Mouse (Mus musculus): Measurements from ENCODE around the gene Rhbdf1.
"Not testable (repeated sequence)": the region's sequence is repeated elsewhere in the genome, so short reads cannot be mapped to it uniquely, and the experiment has no call there.

The Rhbdf1 gene

DNA sequence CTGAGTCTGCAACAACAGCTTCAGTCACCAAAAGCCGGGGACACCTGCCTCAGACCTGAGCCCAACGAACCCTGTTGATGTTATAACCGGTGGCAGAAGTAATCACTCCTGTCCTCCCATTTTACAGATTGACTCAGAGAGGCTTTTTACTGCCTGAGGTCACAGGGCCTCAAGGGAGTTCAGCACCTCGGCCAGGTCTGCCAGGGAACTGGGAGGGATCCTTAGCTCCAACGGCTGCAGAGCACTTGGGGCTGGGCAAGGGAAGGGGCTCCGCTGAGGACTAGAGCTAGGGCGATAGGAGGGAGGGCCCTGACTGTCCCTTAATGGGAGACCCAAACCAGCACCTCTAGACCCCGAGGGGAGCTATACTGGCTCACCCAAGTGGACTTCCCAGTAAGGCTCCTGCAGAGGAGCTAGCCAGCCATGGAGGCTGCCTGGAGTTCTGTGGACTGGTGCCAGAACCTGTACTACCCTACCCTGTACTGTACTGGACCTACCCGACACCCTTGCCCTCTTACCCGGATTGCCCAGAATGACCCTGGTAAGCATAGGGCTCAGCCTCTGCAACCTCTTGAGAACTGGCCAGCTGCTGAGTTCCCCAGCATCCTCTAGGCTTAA, 1.4 kb downstream of the Rhbdf1 start:
- no peak for DNase-seq (ENCODE audit: low spot score)

DNA sequence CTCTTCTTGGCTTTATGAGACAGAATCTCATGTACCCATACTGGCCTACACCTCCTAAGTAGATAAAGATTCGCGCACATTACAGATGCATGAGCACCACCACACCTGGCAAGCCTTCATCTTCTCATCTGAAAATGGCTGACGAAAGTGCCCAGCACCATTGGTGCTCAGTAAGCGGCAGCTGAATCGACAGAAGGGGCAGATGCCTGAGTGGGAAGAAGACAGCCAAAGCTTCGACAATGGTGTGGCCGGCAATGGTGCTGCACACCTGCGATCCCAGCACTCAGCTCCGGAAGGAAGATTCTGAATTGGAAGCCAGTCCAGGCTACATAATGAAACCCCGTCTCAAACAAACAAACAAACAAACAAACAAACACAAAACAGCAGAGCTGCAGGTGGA, 2.8 kb downstream of the Rhbdf1 start:
- no peak for DNase-seq (ENCODE audit: low spot score)

DNA sequence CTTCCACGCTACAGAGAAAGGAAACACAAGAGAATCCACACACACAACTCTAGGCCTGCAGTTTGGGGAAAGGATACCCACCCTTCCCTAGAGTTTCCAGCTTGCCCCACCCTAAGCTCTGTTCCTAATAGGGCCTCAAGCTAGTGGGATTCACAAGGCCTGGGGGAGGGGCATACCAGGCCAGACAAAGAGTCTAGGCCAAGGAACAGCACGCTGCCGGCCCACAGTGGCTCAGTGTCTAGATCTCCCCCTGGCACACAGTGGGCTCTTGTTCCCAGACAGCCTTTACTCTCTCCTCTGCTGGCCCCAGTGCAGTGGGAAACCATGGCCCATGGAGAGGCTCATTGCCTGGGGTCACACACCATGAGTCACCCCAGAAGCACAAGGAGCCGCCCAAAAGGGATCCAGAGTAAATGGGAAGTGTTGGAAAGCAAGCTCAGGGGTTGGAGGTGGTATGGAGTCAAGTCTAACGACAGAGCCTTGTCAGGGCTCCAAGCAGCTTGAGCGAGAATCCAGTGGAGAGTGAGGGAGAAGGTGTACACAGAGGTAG, 3.5 kb downstream of the Rhbdf1 start:
- no peak for DNase-seq (ENCODE audit: low spot score)

DNA sequence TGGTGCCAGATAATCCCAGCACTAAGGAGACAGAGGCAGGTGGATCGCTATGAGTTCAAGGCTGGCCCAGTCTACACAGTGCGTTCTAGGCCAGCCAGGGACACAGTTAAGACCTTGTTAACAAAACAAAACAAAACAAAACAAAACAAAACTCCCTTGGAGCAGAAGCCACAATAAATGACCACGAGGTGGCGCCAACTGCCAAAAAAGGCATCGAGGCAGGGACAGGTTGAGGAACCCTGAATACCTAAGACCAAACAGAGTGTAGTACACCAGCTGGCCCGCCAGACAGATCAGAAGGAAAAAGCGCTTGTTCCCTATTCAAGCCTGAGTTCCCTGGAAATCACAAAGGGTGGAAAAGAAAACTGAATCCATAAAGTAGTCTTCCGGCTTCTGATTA, 5.2 kb downstream of the Rhbdf1 start:
- peak; percentile 61 for DNase-seq (ENCODE audit: low spot score)

DNA sequence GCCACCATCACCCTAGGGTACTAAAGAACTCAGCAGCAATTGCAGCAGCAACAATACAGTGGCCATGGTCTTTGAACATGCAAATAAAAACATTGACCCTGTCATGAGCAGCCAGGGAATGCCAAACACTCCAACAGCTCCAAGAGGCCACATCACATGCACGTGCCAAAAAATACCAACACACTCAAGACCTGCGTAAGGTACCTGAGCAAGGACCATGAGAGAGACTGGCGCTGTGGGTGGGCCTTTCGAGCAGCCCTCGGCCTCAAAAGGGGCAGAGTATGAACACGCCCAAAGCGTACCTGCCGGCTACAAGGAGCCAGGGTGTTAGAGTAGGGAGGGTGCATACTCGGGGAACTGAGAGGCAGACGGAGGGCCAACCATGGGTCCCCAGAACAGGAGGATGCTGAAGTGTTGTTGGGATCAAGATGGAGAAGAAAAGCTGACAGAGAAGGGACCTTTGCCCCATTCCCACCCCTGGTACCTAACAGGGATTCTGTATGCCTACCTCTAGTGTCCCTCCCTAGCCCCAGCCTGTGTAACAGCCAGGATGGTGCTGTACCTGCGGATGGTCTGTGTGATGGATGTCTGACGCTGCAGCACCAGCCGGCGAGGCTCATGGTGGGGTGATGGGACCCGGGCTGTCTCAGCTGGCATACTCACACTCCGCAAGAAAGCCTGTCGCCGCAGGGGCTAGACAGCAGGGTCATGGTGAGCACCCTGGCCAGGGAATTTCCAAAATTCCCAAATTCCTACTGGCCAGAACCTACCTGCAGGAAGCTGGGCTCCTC, 6.5 kb downstream of the Rhbdf1 start:
- no peak for DNase-seq (ENCODE audit: low spot score)

DNA sequence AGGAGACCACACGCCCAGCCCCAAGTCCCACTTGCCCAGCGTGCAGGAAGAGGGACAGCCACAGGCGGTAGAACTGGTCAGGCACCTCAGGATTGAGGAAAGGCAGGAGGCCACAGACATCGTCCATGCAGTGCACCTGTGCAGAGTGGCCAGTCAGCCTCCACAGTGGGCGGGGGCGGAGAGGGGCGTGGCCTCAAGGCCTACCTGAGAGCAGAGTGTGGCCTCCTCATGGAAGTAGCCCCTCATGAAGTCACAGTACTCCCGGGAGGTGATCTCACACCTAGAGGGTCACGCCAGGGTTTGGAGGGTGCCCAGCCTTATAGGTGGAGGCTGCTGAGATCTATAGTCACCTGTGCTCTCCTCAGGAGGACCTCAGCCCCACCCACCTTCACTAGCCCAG, 11.5 kb downstream of the Rhbdf1 start:
- no peak for DNase-seq (ENCODE audit: low spot score)

DNA sequence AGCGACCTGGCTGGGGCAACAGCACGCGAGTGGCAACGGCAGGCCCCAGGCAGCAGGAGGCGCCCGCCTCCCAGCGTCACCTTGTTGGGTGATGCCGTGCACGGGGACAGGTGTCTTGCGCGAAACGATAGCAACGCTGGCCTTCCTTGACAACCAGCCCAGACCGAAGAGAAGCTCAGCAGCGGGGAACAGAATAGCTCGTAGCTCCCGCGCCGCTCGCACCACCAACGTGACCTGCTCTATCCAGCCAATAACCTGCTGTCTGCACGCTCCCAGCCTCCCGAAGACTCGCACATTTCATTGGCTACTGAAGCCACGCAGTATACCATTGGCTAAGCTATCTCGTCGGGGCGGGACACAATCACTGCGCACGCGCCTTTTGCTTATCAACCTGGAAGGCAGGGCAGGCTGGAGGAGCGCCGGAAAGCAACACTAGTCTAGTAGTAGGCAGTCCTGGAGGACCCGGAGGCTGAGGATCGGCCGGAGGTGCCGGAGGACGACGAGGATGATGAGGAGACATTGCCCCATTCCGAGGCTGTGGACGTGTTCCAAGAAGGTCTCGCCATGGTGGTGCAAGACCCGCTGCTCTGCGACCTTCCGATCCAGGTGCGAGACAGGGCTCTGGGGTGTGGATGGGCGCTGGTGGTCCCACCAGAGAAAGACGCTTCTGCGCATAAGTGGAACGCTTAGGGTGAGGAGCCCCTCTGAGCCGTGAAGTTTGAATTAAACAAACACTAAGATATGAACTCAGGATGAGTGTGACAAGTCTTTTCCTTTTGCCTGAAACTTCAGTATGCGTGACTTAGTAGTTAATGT, 16.8 kb downstream of the Rhbdf1 start, which contains the start of gene Snrnp25:
Gene Snrnp25 (plus strand): TSS at position 358 of the 816 bp plus-strand sequence.
- peak; percentile 92 for DNase-seq (ENCODE audit: low spot score)

DNA sequence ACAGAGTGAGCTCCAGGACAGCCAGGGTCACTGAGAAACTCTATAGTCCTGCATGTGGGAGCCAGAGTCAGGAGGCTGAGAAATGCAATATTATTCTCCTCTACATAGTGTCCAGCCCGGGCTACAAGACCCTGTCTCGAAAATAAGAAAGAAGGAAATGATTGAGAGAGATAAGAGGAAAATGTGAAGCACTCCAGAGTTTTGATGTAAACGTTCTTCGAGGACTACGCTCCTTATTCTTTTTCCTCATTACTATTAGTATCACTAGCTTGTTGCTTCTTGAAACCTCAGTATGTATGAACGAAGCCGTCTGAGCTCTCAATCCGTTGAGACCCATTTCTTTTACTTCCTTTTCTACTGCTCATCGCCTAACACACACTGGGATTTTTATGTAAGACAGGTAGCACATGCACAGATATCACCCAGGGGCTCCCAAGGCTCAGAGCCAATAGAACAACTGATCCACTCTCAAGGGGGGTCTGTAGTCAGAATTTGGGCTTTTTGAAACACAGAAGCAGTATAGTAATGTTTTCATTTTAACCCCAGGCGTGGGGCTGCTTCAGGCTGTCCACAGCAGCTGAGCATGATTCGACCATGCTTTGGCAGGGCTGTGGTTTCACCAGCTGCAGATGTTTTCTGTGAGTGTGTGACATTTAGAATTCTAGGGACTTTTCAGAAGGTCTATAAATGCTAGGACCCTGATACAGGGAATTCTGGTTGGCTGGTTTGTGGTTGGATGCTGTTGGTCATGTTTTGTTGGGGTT, 20.0 kb downstream of the Rhbdf1 start:
- DNase-seq (ENCODE audit: low spot score), result no peak

DNA sequence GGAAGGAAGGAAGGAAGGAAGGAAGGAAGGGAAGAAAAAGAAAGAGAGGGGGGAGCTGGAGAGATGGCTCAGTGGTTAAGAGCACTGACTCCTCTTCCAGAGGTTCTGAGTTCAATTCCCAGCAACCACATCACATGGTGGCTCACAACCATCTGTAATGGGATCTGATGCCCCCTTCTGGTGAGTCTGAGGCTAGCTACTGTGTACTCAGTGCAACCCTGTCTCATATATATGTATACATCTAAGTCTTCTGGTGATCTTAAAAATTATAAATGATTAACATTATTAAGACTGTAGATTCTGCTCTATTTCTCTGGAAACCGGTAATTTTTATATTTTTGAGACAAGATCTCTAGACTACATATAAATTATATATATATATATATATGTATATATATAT, 21.1 kb downstream of the Rhbdf1 start:
- not testable (repeated sequence) for DNase-seq (ENCODE audit: low spot score)

DNA sequence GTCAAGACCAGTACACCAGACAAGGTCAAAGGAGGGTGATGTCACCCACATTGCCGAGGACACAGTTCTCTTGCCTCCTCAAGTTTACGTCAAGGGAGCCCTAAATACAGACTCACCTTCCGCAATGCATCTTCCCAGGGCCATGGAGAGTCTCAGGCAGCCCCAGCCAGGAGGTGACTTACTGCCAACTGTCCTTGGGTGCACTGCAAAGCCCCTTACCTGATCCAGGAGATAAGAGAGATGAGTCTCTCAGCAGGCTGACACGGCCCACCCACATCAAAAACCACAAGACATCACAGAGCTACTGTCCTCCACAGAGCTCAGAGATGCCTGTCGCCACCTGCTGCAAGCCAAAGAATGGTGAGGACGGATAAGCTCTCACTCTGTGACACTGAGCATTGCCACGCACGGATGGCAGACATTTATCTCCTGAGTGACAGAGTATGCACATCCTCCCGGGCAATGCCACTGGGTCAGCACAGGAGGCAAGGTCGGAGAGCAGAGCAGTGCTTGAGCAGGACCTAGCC, 22.0 kb downstream of the Rhbdf1 start, which contains the start of gene Il9r:
Gene Il9r (minus strand): TSS at position 205 of the 527 bp plus-strand sequence.
- no peak for DNase-seq (ENCODE audit: low spot score)

DNA sequence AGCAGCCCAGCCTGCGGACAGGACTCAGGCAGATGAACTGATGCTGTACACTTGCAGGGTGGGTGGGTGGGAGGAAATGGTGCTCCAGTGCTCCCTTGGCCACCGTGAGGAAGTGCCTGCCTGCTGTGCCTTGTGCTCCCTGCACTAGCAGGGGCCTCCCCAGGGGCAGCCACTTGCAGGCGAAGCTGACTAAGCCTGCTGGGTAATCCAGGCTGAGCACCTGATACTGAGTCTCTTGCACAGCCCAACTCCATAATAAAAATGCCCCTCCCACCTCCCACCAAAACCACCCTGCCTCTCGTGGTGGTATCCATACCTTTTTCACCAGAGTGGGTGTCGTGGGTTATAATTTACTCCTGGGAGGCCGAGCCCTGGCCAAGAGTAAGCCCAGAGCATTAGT, 22.9 kb downstream of the Rhbdf1 start:
- DNase-seq (ENCODE audit: low spot score), result no peak

DNA sequence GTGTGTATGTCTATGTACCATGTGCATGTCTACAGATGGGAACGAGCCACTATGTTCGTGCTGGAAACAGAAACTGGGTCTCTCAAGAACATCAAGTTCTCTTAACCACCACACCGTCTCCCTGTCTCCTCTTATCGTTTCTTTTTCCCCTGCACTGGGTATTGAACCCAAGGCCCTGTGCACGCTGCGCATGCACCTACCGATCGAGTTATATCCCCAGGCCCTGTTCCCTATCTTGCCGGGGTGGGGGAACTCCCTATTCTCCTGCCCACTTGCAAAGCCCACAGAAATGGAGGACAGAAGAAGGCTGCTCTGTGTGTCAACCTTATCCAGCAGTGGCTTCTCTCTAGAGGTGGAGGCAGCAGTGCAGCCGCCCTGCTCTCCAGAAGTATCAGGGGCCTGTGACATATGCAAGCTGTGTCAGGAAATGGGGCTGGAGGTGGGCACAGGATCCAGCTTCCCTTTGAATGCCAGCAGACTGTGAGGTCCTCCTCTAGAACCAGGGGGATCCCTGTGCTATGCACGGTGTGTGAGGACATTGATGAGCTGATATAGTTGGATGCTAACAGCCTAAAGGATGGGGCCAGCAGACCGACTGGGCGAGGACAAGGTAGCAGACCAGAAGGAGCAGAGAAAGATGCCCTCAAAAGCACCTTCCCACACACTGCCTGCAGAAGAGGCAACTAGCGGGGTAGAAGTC, 23.7 kb downstream of the Rhbdf1 start:
- DNase-seq (ENCODE audit: low spot score), result no peak

DNA sequence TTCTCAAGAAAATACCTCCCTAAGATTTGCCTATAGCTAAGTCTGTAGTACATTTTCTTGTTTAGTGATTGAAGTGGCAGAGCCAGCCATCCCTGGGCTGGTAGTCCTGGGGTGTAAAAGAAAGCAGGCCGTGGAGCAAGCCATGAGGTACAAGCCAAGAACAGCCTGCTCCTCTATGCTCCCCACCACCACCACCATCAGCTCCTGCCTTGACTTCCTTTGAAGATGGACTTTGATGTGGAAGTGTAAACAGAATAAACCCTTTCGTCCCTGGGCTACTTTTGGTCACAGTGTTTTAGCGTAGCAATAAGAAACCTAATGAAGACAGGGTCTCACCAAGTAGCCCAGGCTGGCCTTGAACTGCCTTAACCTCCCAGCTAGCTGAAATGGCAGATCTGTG, 24.3 kb downstream of the Rhbdf1 start:
- DNase-seq (ENCODE audit: low spot score), result no peak

DNA sequence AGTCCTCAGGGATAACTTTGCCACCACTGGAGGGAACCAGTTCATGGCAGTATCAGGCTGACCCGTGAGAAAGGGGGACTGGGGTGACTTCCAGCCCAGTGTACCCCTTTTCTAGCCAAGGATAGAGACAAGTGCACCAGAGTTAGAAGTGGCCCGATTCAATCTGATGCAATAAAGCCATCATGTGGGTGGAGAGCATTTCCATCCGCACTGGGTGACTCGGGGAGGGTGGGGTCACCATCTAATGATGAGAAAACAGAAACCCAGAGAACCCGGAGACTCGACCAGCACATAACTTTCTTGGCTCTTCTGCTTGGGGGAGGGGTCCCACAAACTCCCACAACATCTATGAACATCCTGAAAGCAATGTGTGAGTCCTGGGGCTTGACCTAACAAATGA, 25.4 kb downstream of the Rhbdf1 start:
- DNase-seq (ENCODE audit: low spot score), result no peak

DNA sequence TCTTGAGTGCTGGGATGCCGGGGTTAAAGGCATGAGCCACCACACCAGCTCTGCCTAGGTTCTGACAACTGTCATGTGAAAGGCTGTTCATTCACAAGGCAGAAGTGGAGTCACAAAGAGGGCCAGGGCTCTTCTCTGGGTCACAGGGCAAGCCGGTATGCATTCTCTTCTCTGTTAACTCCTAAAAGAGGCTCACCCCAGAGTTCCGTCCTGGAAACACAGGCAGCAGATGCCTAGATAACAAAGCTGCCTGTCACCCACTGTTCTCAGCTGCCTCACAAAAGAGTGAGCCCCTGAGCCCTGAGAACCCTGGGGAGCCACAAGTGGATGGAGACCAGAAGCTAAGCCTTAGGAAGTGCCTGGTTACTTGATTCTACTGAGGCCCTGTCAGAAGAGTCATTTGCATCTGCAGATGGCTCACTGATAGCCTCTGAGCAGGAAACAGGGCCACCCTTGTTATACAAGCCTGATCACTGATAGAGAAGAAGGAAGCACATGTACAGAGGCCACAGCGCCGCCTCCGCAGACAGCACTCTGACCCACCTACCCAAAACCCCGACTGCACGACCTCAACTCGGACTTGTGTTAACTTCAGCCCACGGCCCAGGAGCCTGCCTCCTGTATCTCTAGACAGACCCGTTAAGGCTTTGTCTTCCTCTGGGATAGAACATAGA, 26.1 kb downstream of the Rhbdf1 start:
- no peak for DNase-seq (ENCODE audit: low spot score)

DNA sequence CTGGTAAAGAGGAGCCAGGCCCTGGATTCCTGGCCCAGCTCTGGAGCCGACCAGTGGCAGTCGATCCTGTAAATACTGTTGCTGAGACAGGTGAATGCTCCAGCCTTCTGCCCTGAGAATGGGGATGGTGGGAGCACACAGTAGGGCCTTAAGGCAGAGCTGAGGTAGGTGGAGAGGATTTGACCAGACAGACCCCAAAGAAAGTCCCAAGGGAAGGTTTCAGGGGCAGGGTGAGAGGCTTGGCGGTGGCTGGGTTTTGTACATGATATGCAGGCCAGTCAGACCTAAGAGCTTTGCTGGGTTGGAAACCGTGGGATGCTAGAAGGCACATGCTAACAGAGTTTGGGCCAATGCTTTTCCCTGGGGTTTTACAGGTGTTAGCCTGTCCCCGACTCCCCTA, 27.5 kb downstream of the Rhbdf1 start:
- no peak for DNase-seq (ENCODE audit: low spot score)

DNA sequence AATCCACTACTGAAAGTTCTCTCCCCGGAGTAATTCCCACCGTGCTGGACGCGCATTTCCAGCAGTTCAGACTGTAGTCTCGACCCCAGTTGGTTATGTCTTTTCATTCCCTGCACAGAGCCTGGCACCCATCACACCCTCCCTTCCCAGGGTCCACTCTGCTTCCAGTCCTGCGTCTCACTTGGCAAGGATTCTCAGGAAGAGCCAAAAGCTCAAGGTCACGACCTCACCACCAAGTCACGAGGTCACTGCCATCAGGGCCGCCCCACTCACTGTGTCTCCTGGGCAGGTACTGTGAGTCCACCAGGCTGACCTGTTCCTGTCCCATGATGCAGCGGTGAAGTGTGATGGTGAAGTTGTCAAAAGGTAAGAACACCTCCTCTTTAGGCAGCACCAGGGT, 28.0 kb downstream of the Rhbdf1 start:
- DNase-seq (ENCODE audit: low spot score), result no peak

DNA sequence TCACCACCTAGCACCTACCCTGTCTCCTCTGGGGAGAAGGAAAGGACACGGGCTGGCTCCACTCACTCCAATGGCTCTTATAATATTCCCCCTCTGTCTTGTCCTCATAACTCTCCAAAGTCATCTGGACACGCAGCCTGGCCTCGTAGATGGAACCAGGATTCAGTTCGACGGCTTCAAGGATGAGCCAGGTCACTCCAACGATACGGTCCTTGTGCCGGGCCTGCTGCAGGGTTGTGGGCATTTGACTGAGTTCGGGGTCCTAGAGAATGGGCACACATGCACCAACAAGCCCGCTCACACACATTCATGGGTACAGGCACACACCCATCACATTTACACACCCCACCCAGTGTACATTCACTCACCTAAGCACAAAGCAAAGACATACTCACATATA, 28.9 kb downstream of the Rhbdf1 start:
- DNase-seq (ENCODE audit: low spot score), result no peak

DNA sequence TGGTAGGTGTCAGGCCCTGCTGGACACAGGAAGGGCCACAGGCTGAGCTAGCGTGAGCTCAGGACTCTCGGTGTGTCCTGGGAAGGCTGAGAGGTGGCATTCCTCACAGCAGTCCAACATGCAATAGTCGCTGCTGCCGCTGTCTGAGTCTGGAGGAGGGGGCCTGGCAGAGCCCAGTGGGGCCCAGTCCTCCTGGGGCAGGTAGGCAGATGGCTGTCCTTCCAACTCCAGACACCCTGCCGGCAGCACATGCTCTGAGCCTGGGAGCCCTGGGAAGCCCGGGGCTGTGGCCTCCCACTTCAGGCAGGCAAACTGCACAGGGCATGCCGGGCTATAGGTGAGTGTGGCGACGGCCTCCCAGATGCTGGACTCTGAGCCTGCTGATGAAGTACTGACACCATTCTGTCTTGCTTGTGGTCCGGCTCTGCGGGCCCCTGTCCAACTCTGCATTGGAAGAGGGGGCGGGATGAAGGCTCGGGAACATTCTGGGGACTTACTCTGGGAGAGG, 31.4 kb downstream of the Rhbdf1 start:
- DNase-seq (ENCODE audit: low spot score), result no peak

DNA sequence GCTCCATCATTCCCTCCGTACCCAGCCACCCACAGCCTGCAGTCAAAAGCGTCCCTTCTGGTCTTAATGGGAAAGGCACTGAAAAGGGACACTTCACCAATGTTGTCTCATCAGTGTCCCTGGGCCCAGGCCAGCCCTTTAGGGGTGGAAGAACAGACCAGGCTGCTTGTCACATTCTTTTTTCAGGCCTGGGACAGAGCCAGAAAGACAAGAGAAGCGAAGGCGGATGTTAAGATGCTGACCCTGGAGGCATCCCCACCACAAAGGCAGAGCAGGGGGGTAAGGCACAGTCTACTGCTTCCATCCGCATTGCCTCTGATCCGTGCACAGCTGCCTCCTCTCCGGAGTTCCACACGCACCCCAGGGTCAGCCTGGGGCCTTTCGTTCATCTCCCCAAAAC, 32.0 kb downstream of the Rhbdf1 start:
- DNase-seq (ENCODE audit: low spot score), result no peak

Measured in urinary bladder, postnatal 25 days (tissue).